Mouse (Mus musculus) lung, postnatal 0 days (tissue): Measurements from ENCODE around the gene Cdh5. TPM values are rescaled to one million over a fixed set of nuclear protein-coding genes. Genes with fewer than 3 reads are reported as not detected.
A peak's percentile ranks its signal among the peaks of the same experiment; 100 is the strongest.

Experiments used
- ATAC-seq: fragments of 200-750 bp; cut with Nextera tagmentation; 2 replicates; pipeline ENCODE4 v1.8.0; 2017; ENCODE audit warnings: moderate library complexity
- DNase-seq: peaks from one replicate; pipeline ENCODE4 v3.0.0-alpha.2; 2016; ENCODE audit warnings: low spot score
- H3K27ac ChIP-seq: fragments of 300-500 bp; sonication (generic); 2 replicates; pipeline ENCODE4 v1.5.1; 2014; ENCODE audit warnings: antibody characterized with exemption, mild to moderate bottlenecking, low read length, mixed read lengths
- H3K27me3 ChIP-seq: fragments of 300-500 bp; sonication (generic); replicated peaks from 2 replicates; pipeline ENCODE4 v1.6.1; 2014; ENCODE audit warnings: low read length, mixed read lengths; ENCODE audit not compliant: insufficient read depth
- H3K36me3 ChIP-seq: fragments of 300-500 bp; sonication (generic); 2 replicates; pipeline ENCODE4 v1.6.1; 2014; ENCODE audit warnings: low read length, mixed read lengths; ENCODE audit not compliant: insufficient read depth
- H3K4me1 ChIP-seq: fragments of 300-500 bp; sonication (generic); 2 replicates; pipeline ENCODE4 v1.6.1; 2014; ENCODE audit warnings: antibody characterized with exemption, low read depth, low read length, mixed read lengths; ENCODE audit not compliant: insufficient read depth
- H3K4me2 ChIP-seq: fragments of 300-500 bp; sonication (generic); replicated peaks from 2 replicates; pipeline ENCODE4 v1.6.1; 2014; ENCODE audit warnings: low read depth, mild to moderate bottlenecking, low read length, moderate library complexity, mixed read lengths
- H3K4me3 ChIP-seq: fragments of 300-500 bp; sonication (generic); 2 replicates; pipeline ENCODE4 v1.5.1; 2014; ENCODE audit warnings: low read depth, low read length
- H3K9ac ChIP-seq: fragments of 300-500 bp; sonication (generic); replicated peaks from 2 replicates; pipeline ENCODE4 v1.6.1; 2014; ENCODE audit warnings: low read depth, mild to moderate bottlenecking
- H3K9me3 ChIP-seq: fragments of 300-500 bp; sonication (generic); 2 replicates; pipeline ENCODE4 v1.6.1; 2016; ENCODE audit warnings: low read length, mixed read lengths
- CTCF ChIP-seq: IDR thresholded peaks from 2 replicates; pipeline ENCODE4 v1.5.1; 2016; ENCODE audit warnings: antibody characterized with exemption, mild to moderate bottlenecking
- EP300 ChIP-seq: IDR thresholded peaks from 2 replicates; pipeline ENCODE4 v1.6.1; 2016; ENCODE audit warnings: antibody characterized with exemption, mild to moderate bottlenecking, control low read depth
- WGBS: fragments of 180-500 bp; shearing (Covaris S2); extraction: QIAGEN DNeasy Blood & Tissue Kit; methylation state at CpG from one replicate; pipeline ENCODE4 v1.1.7; 2014; 5-methylcytosine and 5-hydroxymethylcytosine counted together
- polyA plus RNA-seq: library from polyadenylated mRNA; unstranded; fragments of >200 nt; fragmentation: Nextera tagmentation; extraction: Ambion mirVana; gene quantifications from 2 replicates; pipeline ENCODE4 v1.2.1, GENCODE M21; 2015

The Cdh5 gene
- polyA plus RNA-seq, 1 experiment from 2014 or later, result 99.0 TPM

DNA sequence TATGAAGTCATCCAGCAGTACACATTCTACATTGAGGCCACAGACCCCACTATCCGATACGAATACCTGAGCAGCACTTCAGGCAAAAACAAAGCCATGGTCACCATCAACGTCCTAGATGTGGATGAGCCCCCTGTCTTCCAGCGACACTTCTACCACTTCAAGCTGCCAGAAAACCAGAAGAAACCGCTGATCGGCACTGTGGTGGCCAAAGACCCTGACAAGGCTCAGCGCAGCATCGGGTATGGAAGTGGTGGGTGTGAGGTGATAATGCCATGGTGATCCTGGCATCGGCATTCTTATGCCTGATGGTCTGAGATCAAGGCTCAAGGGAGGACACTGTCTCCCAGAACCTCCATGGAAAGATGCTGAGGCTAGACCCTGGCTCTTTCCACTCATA is 29.5 kb downstream of the Cdh5 start:
- Histone ChIP-seq H3K4me1 (no peaks in the 10 kb centered on the region), H3K27ac (no peak overlapping the region), H3K27me3 (no peaks in the 10 kb centered on the region), H3K9me3 (no peaks in the 10 kb centered on the region), H3K4me3 (no peak overlapping the region), H3K4me2 (no peak overlapping the region), H3K36me3 (0 out of 2 replicates have a peak, but pooled peaks cover 4% of the 10 kb centered on the region), H3K9ac (no peak overlapping the region)
- TF ChIP-seq CTCF, result no peak
- no peak for ATAC-seq
- no peak for DNase-seq
- WGBS, result 91% methylated on average over 9 of the region's 9 CpGs

DNA sequence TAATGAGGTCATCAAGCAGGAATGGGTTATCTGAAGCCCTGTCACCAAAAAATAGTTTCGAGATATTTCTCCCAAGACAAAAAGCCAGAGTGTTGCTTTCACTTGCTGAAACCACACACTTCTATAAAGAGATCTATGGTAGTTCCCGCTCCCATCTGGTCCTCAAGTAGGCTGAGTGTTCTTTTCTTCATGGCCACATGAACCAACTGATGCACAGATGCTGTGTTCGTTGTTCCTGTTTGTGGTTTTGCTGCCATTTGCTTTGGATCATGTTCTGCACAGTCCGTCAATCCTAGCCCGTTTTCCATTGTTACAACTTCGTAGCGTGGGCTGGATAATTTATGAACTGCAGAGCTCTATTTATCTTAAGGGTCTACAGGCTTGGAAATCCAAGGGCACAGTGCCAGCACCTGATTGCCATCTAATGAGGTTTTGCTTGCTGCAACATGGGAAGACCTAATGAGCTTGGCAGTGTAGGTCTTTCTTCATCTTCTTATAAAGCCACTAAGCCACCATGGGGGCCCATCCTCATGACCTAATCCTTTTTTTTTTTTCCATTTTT is 30.1 kb downstream of the Cdh5 start:
- TF ChIP-seq CTCF, result no peak
- TF ChIP-seq EP300, result no peak
- no peak overlapping the region for H3K27ac ChIP-seq
- H3K4me2 ChIP-seq, result no peak overlapping the region
- peak; percentile 48 for ATAC-seq
- H3K9ac ChIP-seq, result no peak overlapping the region
- no peaks in the 10 kb centered on the region for H3K27me3 ChIP-seq
- H3K36me3 ChIP-seq, result 0 out of 2 replicates have a peak, but pooled peaks cover 4% of the 10 kb centered on the region
- no peaks in the 10 kb centered on the region for H3K9me3 ChIP-seq
- WGBS, result 50% methylated on average over 7 of the region's 7 CpGs
- H3K4me1 ChIP-seq, result no peaks in the 10 kb centered on the region
- peak; percentile 20 for DNase-seq
- H3K4me3 ChIP-seq, result no peak overlapping the region

DNA sequence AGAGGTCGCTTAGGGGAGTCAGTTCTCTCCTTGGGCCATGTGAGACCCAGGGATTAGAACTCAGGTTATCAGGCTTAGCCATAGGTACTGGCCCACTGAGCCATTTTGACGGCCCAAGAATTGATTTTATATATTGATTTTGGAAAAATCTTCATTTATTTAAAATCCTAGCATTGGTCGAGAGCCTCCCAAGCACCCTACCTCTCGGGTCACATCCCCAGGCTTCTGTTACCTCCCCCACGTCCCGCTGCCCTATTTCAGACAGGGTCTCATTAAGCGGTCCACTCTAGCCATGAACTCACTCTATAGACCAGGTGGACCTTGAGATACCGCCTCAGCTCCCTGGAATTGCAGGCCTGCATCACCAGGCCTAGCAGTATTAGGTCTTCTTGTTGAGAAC is 33.1 kb downstream of the Cdh5 start:
- TF ChIP-seq CTCF (no peak), EP300 (no peak)
- Histone ChIP-seq H3K4me3 (no peak overlapping the region), H3K9ac (no peak overlapping the region), H3K4me2 (no peak overlapping the region), H3K9me3 (no peaks in the 10 kb centered on the region), H3K36me3 (0 out of 2 replicates have a peak, but pooled peaks cover 9% of the 10 kb centered on the region), H3K4me1 (no peaks in the 10 kb centered on the region), H3K27me3 (no peaks in the 10 kb centered on the region), H3K27ac (no peak overlapping the region)
- no peak for ATAC-seq
- 95% methylated on average over 8 of the region's 8 CpGs for WGBS
- DNase-seq, result no peak

DNA sequence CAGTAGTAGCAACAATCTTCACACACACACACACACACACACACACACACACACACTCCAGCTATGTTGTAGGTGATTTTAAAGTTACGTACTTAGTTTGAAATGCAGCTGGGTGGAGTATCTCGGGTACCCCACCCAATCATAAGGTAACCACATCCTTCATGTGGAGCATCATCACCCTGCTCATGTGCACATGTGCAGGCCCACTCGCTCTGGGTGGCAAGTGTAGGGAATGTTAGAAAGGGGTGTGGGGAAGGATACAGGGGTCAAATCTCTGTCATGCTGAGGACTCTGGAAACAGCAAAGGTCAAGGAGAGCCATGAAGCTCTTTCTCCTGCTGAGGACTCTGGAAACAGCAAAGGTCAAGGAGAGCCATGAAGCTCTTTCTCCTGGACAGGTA is 34.9 kb downstream of the Cdh5 start:
- Histone ChIP-seq H3K4me2 (no peak overlapping the region), H3K27ac (no peak overlapping the region), H3K9ac (no peak overlapping the region), H3K36me3 (0 out of 2 replicates have a peak, but pooled peaks cover 9% of the 10 kb centered on the region), H3K4me3 (no peak overlapping the region), H3K4me1 (no peaks in the 10 kb centered on the region), H3K27me3 (no peaks in the 10 kb centered on the region), H3K9me3 (no peaks in the 10 kb centered on the region)
- TF ChIP-seq EP300 (no peak), CTCF (no peak)
- WGBS, result 80% methylated on average over 3 of the region's 3 CpGs
- ATAC-seq, result no peak
- DNase-seq, result no peak

DNA sequence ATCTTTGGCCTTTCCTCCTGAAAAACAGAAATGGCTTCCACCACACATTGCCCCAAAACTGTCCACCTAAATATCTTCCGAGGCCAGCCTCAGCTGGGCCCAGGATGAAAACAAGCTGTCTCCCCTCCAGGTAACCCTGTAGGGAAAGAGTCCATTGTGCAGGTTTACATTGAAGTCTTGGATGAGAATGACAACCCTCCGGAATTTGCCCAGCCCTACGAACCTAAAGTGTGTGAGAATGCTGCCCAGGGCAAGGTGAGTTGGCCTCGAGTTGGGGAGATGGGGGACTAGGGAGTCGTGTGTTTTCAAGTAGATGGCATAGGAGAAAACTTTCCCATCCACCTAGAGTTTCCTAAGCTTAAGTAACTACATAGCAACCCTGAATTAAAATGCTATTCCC is 36.2 kb downstream of the Cdh5 start:
- H3K4me3 ChIP-seq, result no peak overlapping the region
- TF ChIP-seq EP300 (no peak), CTCF (no peak)
- ATAC-seq, result no peak
- no peaks in the 10 kb centered on the region for H3K27me3 ChIP-seq
- H3K9me3 ChIP-seq, result no peaks in the 10 kb centered on the region
- H3K4me2 ChIP-seq, result no peak overlapping the region
- H3K27ac ChIP-seq, result no peak overlapping the region
- H3K9ac ChIP-seq, result no peak overlapping the region
- no peaks in the 10 kb centered on the region for H3K4me1 ChIP-seq
- 85% methylated on average over 5 of the region's 5 CpGs for WGBS
- DNase-seq, result no peak
- 0 out of 2 replicates have a peak, but pooled peaks cover 9% of the 10 kb centered on the region for H3K36me3 ChIP-seq

DNA sequence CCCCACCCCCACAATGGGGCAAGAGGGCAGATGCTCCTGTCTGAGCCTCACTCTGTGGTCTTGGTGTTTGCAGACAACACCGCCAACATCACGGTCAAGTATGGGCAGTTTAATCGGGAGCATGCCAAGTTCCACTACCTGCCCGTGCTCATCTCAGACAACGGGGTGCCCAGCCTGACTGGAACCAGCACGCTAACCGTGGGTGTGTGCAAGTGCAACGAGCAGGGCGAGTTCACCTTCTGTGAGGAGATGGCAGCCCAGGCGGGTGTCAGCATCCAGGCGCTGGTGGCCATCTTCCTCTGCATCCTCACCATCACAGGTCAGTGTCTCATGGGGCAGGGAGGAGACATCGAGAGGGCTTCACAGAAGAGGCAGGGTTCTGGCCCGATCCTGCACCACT is 39.2 kb downstream of the Cdh5 start:
- 83% methylated on average over 13 of the region's 13 CpGs for WGBS
- Histone ChIP-seq H3K9me3 (no peaks in the 10 kb centered on the region), H3K27me3 (no peaks in the 10 kb centered on the region), H3K36me3 (0 out of 2 replicates have a peak, but pooled peaks cover 4% of the 10 kb centered on the region), H3K4me1 (no peaks in the 10 kb centered on the region), H3K27ac (no peak overlapping the region), H3K4me2 (no peak overlapping the region), H3K4me3 (no peak overlapping the region), H3K9ac (no peak overlapping the region)
- DNase-seq (no peak), ATAC-seq (no peak)
- no peak for TF ChIP-seq EP300
- TF ChIP-seq CTCF, result no peak

DNA sequence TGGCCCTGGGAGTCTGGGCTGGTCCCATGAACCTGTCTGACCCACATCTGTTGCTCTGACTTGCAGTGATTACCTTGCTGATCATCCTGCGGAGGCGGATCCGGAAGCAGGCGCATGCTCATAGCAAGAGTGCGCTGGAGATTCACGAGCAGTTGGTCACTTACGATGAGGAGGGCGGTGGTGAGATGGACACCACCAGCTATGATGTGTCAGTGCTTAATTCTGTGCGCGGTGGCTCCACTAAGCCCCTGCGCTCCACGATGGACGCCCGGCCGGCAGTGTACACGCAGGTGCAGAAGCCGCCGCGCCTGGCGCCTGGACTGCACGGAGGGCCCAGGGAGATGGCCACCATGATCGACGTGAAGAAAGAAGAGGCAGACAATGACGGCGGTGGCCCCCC is 41.0 kb downstream of the Cdh5 start:
- WGBS, result 84% methylated on average over 25 of the region's 25 CpGs
- H3K27ac ChIP-seq, result no peak overlapping the region
- H3K4me1 ChIP-seq, result no peaks in the 10 kb centered on the region
- H3K9me3 ChIP-seq, result no peaks in the 10 kb centered on the region
- no peak for ATAC-seq
- H3K4me3 ChIP-seq, result no peak overlapping the region
- 0 out of 2 replicates have a peak, but pooled peaks cover 4% of the 10 kb centered on the region for H3K36me3 ChIP-seq
- DNase-seq, result no peak
- H3K4me2 ChIP-seq, result no peak overlapping the region
- H3K9ac ChIP-seq, result no peak overlapping the region
- H3K27me3 ChIP-seq, result no peaks in the 10 kb centered on the region
- TF ChIP-seq CTCF, result no peak
- TF ChIP-seq EP300, result no peak
